Mouse (Mus musculus): ENCODE measurements at regions not wholly inside any gene's neighbourhood (a gene's known extent, or its start where the extent isn't known, plus 50 kb on each side); places are given as distances from the start of the nearest gene placed in this dataset.

DNA sequence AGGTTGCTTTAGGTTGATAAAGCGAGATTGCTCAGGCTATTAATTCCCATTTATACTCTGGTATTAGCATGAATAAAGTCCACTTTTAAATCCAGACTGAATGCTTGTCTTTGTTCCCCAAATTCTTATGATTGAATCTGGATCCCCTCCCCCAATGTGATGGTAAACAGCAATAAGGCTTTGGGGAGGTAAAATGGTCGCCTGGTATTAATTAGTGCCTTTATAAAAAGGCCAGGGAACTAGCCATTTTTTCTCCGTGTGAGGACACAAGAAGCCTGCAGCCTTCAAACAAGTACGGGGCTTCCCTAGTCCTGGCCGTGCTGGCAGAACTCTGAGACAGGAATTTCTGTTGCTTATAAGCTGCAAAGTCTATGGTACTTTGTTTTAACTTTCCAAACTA, 81.1 kb upstream of the Igfbp7 start:
- no peak for DNase-seq (ENCODE audit: inconsistent age in 2 of 2, low spot score in 1 of 2)

DNA sequence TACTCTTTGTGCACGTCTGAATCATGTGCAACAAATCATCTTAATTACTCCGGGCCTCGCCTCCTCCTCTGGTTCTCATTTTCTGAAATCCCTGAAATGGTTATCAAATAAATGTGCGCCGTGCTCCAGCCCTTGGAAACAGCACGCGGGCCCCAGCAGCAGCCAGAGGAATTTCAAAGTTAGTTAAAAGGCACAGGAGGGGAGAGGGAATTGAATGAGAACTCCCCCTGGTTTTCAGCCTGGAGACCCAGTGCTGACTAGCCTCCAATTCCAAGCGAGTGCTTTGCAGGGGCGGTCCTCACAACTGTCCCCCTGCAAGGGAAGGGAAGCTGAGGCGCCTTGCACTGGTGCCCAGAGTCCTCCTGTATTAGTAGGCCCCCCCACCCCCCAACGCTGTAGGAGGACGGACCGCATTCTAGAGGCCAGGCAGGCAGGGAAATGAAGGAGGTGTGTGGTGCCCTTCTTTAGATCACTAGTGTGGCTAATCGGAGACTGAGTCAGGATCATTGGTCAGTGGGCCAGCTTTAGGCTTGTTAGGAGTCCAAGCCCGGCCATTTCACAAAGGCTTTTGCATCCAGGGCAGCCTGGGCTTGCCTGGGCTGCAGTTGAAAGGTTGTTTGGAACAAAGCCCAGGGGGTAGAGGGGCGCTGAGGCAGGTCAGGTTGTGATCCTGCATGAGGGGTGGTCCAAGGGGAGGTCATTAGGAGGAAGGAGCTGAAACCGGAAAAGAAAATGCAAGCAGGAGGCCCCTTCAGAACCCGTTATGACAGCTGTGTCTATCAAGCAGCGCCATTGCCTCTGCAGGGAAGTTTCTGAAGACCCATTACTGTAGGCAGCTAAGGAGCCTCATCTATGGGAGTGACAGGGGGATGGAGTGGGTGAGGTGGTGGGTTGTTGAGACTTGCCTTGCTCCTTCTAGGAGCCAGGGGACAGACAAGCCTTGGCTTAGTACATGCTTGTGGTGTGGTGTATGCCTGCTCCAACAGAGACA, 80.3 kb upstream of the Igfbp7 start:
- DNase-seq (ENCODE audit: inconsistent age in 2 of 2, low spot score in 1 of 2) = no peak

DNA sequence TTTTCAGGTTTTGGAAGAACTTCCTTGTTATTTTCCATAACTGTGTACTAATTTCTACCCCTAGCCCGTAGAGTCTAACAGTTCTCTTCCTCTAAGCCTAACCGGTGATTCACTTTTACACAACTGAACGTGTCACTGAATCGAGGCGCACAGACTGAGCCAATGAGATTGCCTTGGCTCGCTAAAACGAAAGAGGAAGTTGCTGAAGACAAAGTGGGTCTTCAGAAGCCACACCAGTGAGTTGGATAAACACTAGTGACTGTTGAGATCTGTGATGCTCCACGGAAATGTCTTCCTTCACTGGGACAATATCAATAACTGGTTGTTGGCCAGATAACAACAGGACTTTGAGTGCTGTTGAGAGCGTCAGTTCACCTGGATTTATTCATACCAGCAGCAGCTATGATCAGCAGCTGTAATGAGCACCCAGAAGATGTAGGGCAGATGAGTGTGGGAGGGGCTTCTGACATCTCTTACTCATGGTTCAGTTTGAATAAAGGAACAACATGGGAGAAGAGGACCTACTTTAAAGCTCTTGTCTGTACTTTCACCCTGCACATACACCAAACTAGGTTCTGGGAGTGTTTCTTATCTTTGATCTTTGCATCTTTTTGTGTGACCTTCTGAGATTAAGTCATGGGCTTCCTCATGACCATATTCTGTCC, 75.3 kb upstream of the Igfbp7 start:
- DNase-seq (ENCODE audit: inconsistent age in 2 of 2, low spot score in 1 of 2) = no peak

DNA sequence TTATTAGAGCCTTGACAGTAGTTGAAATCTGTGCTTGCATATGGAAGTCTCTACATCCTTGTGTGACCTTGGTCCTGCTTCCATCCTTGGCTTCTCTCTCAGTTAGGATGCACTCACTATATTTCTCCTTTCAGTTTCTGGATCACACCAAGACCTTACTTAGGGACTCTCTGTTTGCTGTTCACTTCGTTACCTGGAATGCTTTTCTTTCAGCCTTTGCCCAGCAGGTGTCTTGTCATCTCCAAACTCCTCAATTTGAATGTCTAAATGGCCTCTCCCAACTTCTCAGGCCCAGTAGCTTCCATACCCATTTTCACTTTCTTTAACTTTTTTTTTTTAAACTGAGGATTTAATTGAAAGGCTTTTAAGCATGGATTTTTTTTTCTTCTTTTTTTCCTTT, 74.0 kb upstream of the Igfbp7 start:
- no peak for DNase-seq (ENCODE audit: inconsistent age in 2 of 2, low spot score in 1 of 2)

DNA sequence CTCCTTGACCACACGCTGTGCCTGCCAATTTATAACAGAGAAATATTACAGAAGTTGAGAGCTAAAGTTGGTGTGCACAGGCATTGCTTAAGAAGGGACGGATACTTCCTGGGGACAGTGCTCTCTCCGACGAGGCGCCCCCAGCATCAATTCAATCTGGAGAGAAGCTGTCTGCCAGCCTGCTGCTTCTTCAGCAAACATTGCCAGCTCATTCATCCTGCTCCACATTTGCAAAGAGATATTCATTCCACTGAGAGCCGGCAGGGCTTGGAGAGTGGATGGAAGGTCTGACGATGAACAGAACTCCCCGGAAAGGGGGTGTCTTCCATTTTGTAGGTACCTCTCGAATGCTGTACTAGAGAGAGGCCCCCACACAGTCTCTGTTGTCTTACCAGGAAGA, 70.0 kb upstream of the Igfbp7 start:
- no peak for DNase-seq (ENCODE audit: inconsistent age in 2 of 2, low spot score in 1 of 2)

DNA sequence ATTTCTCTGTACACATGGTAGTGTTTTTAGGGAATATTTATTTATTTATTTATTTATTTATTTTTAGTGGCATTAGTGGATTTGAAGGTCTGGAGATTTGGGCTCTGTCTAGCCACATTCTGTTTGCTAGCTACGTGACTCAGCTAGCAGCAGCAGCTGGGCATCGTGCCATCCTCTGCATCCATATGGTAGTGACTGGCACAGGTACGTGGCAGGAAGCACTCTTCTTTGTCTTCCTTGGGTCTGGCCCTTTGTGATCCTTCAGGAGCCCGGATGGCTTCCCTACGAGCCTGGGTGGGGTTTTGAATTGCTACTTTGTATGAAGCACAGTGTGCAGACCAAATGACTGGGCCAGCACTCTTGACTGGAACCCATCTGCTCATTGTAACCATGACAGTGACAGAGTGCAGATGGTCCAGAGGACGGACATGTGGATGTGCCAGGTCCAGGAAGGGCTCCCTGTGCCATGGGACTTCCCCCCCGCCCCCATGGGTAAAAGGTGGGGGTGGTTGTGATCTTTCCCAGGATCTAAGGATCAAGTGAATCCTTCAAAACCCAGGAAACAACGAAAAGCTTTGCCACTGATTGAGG, 66.2 kb upstream of the Igfbp7 start:
- DNase-seq (ENCODE audit: inconsistent age in 2 of 2, low spot score in 1 of 2) = no peak

DNA sequence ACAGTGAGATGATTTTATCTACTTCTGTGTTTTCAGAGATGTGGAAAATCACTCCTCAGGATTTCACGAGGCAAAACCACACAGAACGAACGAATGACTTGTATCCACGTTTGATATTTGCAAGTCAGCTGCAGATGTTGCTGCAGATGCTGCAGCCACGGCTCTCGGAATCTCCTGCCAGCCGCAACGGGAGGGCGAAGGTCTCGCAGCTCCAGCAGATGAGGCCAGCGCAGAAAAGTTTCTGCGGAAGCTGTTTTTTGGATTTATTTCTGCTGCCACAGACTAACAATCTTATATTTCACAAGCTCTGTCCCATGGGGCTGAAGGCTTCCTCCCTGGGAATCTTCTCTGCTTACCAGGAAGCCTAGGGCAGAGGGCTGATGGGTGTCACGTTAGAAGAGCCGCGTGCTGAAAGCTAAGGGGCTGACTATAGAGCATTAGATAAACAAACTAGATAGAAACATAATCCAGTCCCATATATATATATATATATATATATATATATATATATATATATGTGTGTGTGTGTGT, 61.5 kb upstream of the Igfbp7 start:
- no peak for DNase-seq (ENCODE audit: inconsistent age in 2 of 2, low spot score in 1 of 2)

DNA sequence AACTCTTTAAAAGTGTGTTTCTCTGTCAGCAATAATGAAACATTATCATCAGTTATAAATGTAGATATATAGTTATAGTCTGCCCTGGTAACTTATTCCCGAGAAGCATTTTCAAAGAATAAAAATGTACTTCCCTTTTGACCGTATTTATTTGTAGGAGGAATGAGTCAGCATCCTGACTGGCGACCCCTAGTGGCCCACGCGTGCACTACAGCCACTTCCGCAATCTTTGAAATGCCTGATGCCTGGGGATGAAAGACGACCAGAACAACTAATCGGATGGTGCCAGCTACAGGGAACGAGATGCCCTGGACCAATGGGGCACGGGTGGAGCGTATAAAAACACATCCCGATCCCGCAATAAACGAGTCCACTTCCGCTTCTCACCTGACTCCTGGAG, 60.6 kb upstream of the Igfbp7 start:
- DNase-seq (ENCODE audit: inconsistent age in 2 of 2, low spot score in 1 of 2) = peak; percentile 69 to 93

DNA sequence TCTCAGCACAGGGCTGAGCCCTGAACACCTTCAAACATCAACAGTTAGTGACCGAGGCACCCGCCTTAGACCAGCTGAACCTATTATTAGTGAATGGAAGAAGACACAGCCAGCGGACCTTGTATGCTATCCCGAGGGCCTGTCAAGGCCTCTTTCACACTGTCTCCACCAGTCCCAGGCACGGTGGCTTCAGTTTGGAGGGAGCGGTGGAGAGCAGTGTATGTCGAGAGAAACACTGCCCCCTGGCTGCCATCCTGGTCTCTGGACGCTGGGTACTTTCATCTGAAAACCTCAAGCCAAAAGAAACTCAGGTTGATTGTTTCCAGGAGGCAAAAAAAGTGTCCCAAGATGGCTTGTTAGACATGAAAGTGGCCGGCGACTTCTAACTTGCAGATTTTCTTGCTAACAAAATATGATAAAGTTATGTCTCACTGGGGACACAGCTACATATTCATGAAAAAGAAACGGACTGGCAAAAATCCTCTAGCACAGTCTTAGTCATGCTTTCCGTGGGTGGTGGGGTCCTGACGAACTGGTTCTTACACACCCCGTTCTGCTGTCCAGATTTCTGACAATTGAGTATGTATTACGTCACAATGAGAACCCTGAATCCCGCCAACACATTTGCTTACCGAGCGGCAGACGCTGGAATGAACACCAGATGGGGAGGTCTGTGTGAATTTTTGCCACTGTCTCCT, 57.2 kb upstream of the Igfbp7 start:
- DNase-seq (ENCODE audit: inconsistent age in 2 of 2, low spot score in 1 of 2) = peak; percentile 72 to 89

DNA sequence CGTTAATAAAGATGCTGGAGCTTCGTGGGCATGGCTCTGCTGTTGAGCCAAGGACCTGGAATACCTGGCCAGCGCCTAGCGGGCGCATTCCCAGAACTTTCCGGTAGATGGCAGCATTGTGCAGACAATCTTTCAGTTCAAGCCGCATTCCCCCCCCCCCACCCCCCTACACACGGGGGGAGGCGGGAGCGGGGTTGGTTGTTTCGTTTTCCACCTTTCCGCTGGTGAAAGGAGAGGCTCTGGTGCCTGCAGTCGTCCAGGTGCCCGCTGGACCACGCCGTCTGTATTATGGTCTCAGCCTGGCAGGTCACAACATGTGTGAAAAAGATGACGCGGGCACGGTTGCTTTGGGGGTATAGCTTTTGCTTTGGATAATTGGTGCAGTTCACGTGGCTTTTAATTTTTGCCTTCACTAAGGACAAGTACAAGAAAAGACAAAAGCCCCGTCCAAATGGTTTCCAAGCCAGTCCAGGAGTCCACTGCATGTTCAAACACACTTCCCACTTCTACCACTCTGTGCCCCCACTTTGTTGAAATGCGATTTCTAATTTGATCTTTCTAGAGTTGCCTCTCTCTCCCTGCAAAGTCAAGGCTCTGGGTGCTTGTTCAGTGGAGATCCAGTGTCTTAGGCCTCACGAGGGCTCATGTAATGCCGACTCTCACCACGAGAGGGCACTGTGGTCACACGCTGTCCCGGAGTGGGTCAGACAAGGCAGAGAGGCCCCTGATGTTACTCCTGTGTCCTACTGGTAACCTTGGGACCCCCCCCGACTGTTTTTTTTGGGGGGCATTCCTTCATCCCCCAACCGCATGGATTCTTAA, 52.3 kb upstream of the Igfbp7 start:
- DNase-seq (ENCODE audit: inconsistent age in 2 of 2, low spot score in 1 of 2) = peak; percentile 90 to 98

Measured in adrenal gland, adult (tissue).